Mouse (Mus musculus) large intestine, adult 2 months (tissue): ENCODE results near the gene Pdia5. TPM values are rescaled to one million over a fixed set of nuclear protein-coding genes. Genes with fewer than 3 reads are reported as not detected.

Source experiments
- DNase-seq: peaks from one replicate; pipeline ENCODE4 v3.0.0-alpha.2; 2012; ENCODE audit warnings: low read depth, low spot score
- WGBS: fragments of 180-500 bp; shearing (Covaris S2); methylation state at CpG from one replicate; pipeline ENCODE4 v1.1.7; 2018; 5-methylcytosine and 5-hydroxymethylcytosine counted together
- polyA plus RNA-seq: library from polyadenylated mRNA; depleted of rRNA; stranded (reverse); fragments of >200 nt; gene quantifications from 2 replicates; pipeline ENCODE4 v1.2.3, GENCODE M21; 2012; rRNA removed

The Pdia5 gene
- 18.6 and 24.4 TPM in 2 replicates for polyA plus RNA-seq

DNA sequence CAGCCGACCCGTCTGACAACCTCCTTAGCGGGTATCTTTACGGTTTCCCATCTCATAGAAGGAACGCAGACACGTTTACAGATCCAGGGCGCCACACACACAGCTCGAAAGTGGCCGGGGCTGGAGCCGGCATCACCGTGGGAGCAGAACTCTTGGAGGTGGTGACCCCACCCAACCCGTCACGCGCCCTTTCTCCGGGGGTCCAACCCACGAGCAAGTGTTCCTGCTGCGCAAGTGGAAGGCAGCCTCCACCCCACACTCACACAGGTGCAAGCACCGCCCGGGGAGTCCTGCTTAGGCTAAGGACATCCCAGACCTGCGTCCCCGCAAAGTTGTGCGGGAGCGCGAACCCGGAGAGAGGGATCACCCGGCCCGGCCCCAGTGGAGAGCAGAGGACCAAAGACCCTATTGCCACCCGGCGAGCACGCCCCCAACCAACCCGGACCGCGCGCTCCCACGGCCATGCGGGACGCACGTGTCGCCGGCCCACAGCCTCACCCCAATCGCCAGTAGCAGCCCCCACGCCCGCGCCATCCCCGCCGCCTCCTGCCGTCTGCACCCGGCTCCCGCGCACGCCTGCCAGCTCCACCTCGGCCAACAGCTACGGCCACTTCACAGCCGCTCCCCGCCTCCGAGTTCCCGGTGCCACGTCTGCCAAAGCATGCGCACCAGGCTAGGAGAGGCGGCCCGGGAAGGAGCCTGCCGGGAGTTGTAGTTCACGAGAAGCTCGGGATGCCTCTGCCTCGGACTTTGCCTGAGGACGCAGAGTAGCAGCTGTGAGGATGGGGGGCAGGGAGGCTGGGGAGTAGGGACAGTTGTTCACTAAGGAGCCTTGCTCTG is at the start of gene Pdia5:
TSS of gene Pdia5 (minus strand) at position 643 of the 840 bp plus-strand sequence.
- DNase-seq, result peak; percentile 83
- WGBS, result under 1% methylated on average over 66 of the region's 66 CpGs

- WGBS, result 50% methylated on average over 10 of the region's 10 CpGs
- no peak for DNase-seq
Observed at GRCm38 (mm10) chr16:35539041-35539440, 48.4 kb upstream of the Pdia5 start.

DNA sequence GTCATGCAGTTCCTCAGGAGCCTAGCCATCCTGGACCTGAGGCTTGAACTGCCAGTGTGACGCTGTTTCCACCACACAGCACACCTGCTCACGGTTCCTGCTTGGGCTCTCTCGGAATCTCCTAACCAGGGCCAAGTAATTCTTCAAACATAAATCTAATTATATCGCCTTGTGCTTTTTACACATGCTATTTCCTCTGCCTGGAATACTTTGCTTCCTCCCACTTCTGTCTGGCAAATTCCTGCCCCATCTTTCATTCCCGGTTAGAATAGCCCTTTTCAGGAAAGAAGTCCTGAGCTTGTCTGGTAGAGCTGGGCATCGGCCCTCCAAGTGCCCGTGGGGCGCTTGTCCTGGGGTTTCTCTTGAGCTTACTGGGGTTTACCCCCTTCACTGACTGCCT is 47.0 kb upstream of the Pdia5 start:
- DNase-seq, result no peak
- 66% methylated on average over 8 of the region's 8 CpGs for WGBS

- 73% methylated on average over 3 of the region's 3 CpGs for WGBS
- DNase-seq, result no peak
Observed at GRCm38 (mm10) chr16:35534630-35535029, 44.0 kb upstream of the Pdia5 start.

DNA sequence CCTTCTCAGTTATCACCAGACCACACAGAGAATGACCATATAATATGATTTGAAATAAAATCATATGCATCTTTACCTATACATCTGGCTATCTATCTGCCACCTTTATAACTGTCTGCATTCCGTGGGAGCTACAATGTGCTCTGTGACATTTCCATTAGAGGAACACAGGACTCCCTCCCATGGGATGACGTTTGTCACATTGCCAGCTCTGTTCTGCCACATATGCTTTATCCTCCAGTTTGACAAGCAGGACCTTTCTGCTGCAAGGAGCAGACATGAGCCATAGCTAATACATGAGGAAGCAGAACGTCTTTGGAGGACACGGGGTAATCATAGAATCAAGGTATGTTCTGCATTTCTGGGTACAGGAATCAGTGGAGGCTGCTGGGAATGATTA is 33.5 kb upstream of the Pdia5 start:
- WGBS, result 71% methylated on average over 4 of the region's 4 CpGs
- no peak for DNase-seq

- 57% methylated on average over 7 of the region's 7 CpGs for WGBS
- no peak for DNase-seq
Observed at GRCm38 (mm10) chr16:35519245-35519644, 28.6 kb upstream of the Pdia5 start.

- no peak for DNase-seq
- 37% methylated on average over 23 of the region's 23 CpGs for WGBS
Observed at GRCm38 (mm10) chr16:35517976-35518951, 27.6 kb upstream of the Pdia5 start.

DNA sequence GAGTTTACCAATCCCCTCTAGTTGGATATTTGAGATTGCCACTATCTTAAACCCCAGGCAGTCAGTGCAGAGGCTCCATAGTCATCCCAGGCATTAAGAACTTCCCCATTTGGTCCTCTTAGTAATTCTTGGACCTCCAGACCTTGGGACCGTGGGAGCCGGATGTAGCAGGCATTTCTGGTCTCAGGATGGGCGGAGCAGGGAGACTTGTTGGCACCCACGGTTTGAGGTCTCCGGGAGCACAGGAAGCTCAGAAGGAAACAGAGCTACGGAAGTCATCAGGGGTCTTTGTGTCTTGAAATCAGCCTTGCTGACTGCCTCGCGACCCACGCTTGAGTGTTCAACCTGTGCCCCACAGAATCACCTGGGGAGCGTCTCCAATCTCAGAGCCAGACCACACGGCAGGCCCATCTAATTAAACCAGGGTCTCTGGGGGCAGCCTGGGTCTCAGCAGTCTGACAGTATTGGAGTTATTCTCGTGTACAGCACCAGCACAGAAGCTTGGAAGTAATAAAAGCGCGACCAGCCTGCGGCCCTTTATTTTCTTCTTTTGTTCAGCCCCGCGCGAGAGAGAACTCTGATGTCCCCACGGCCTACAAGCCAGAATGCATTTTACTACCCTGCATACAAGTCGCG is 25.4 kb upstream of the Pdia5 start:
- no peak for DNase-seq
- 77% methylated on average over 21 of the region's 21 CpGs for WGBS

- no peak for DNase-seq
- 54% methylated on average over 11 of the region's 11 CpGs for WGBS
Observed at GRCm38 (mm10) chr16:35509331-35510070, 18.8 kb upstream of the Pdia5 start.

GRCm38 (mm10) chr16:35508581-35508980 is 17.9 kb upstream of the Pdia5 start:
- DNase-seq, result no peak
- 84% methylated on average over 6 of the region's 6 CpGs for WGBS

GRCm38 (mm10) chr16:35505786-35506185 is 15.1 kb upstream of the Pdia5 start:
- 82% methylated on average over 4 of the region's 4 CpGs for WGBS
- no peak for DNase-seq

- no peak for DNase-seq
- WGBS, result 90% methylated on average over 8 of the region's 8 CpGs
Observed at GRCm38 (mm10) chr16:35504266-35504665, 13.6 kb upstream of the Pdia5 start.

GRCm38 (mm10) chr16:35502456-35502855 is 11.8 kb upstream of the Pdia5 start:
- WGBS, result 74% methylated on average over 11 of the region's 11 CpGs
- DNase-seq, result no peak

DNA sequence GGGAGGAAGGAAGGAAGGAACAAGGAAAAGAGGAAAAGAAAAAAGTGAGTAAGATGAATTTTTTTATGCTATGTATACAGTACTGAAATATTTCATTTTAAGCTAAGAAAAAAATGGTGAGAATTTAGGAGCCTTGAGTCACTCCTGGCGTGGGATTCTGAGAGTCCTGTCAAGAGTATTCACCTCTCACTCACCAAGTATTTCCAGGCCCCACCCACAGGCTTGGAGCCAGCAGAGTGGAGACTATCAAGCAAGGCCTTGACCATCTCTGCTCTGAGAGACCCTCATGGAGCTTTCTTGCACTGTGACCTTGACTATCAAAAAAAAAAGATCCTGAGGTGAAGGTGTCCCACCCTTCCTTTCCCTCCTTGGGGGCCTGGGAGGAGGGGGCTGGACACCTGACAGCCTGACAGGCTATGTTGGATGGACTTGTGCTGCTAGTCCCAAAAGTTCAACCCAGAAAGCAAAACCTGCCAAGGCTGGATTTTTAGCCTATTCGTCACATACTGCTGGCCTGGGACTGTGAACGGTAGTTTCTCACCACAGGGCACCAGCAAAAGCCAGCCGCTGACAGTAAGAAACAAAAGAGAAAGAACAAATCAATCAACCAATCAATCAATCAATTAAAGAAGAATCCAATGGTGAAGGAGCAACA is 10.6 kb upstream of the Pdia5 start:
- DNase-seq, result no peak
- 81% methylated on average over 4 of the region's 4 CpGs for WGBS

DNA sequence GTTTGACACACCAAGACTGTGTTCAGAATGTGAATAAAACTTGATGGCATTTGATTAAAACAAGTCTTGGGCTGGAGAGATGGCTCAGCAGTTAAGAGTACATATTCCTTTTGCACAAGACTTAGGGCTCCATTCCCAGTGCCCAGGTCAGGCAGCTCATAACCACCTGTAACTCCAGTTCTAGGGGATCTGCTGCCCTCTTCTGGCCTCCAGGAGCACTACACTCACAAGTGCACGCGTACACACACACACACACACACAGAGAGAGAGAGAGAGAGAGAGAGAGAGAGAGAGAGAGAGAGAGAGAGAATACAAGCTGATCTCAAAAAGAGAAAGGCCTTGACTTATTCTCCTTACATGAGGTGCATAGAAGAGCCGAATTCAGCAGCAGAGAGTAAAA is 9.7 kb upstream of the Pdia5 start:
- WGBS, result 88% methylated on average over 3 of the region's 3 CpGs
- DNase-seq, result no peak

GRCm38 (mm10) chr16:35489793-35490192 is 880 bp downstream of the Pdia5 start:
- 6% methylated on average over 10 of the region's 10 CpGs for WGBS
- no peak for DNase-seq

GRCm38 (mm10) chr16:35489066-35489718 is 1.5 kb downstream of the Pdia5 start:
- DNase-seq, result peak; percentile 35
- 34% methylated on average over 10 of the region's 10 CpGs for WGBS

GRCm38 (mm10) chr16:35487776-35488175 is 2.9 kb downstream of the Pdia5 start:
- DNase-seq, result no peak
- 94% methylated on average over 4 of the region's 4 CpGs for WGBS
